Mouse (Mus musculus): ENCODE measurements at regions not wholly inside any gene's neighbourhood (a gene's known extent, or its start where the extent isn't known, plus 50 kb on each side); places are given as distances from the start of the nearest gene placed in this dataset.

GRCm38 (mm10) chr14:105740889-105741288 lies 155.7 kb downstream of the Spry2 start:
- ATAC-seq (ENCODE audit: extremely low read depth, insufficient number of reproducible peaks, low FRiP score, poor library complexity, severe bottlenecking) (no peak), DNase-seq (ENCODE audit: low spot score) (no peak)
- H3K4me3 ChIP-seq (ENCODE audit: low read depth, low read length): no peak overlapping the region
- TF ChIP-seq GATA2 (IDR thresholded peaks at IDR 0.05; ENCODE audit: borderline replicate concordance, low read depth, low read length) (no peak), TAL1 (conservative IDR thresholded peaks at IDR 0.05; ENCODE audit: low read depth, low read length) (no peak), GATA1 (IDR thresholded peaks at IDR 0.05; ENCODE audit: borderline replicate concordance, low read length) (no peak), POLR2AphosphoS5 (IDR thresholded peaks at IDR 0.05; ENCODE audit: insufficient replicate concordance, low read depth, low read length) (no peak), CTCF (IDR thresholded peaks at IDR 0.05; ENCODE audit: low read depth, low read length) (no peak)
- no peaks in the 10 kb centered on the region for H3K27me3 ChIP-seq (ENCODE audit: insufficient read depth, low read length)
- H3K9me3 ChIP-seq (replicated peaks): peaks cover 30% of the 10 kb centered on the region
- no peaks in the 10 kb centered on the region for H3K4me1 ChIP-seq (ENCODE audit: insufficient read depth, low read depth, low read length)
- no peaks in the 10 kb centered on the region for H3K36me3 ChIP-seq (replicated peaks)

- ATAC-seq (ENCODE audit: extremely low read depth, insufficient number of reproducible peaks, low FRiP score, poor library complexity, severe bottlenecking): no peak
- Histone ChIP-seq H3K27me3 (ENCODE audit: insufficient read depth, low read length) (no peaks in the 10 kb centered on the region), H3K9me3 (replicated peaks) (peaks cover 42% of the 10 kb centered on the region), H3K4me3 (ENCODE audit: low read depth, low read length) (no peak overlapping the region), H3K4me1 (ENCODE audit: insufficient read depth, low read depth, low read length) (no peaks in the 10 kb centered on the region), H3K36me3 (replicated peaks) (no peaks in the 10 kb centered on the region)
- DNase-seq (ENCODE audit: low spot score): no peak
- TF ChIP-seq GATA2 (IDR thresholded peaks at IDR 0.05; ENCODE audit: borderline replicate concordance, low read depth, low read length) (no peak), TAL1 (conservative IDR thresholded peaks at IDR 0.05; ENCODE audit: low read depth, low read length) (no peak), GATA1 (IDR thresholded peaks at IDR 0.05; ENCODE audit: borderline replicate concordance, low read length) (no peak), CTCF (IDR thresholded peaks at IDR 0.05; ENCODE audit: low read depth, low read length) (no peak), POLR2AphosphoS5 (IDR thresholded peaks at IDR 0.05; ENCODE audit: insufficient replicate concordance, low read depth, low read length) (no peak)
These were observed 158.1 kb downstream of the Spry2 start for GRCm38 (mm10) chr14:105738568-105738967.

- Histone ChIP-seq H3K4me3 (ENCODE audit: low read depth, low read length) (no peak overlapping the region), H3K27me3 (ENCODE audit: insufficient read depth, low read length) (no peaks in the 10 kb centered on the region), H3K36me3 (replicated peaks) (no peaks in the 10 kb centered on the region), H3K9me3 (replicated peaks) (peaks cover 41% of the 10 kb centered on the region), H3K4me1 (ENCODE audit: insufficient read depth, low read depth, low read length) (no peaks in the 10 kb centered on the region)
- DNase-seq (ENCODE audit: low spot score) (no peak), ATAC-seq (ENCODE audit: extremely low read depth, insufficient number of reproducible peaks, low FRiP score, poor library complexity, severe bottlenecking) (no peak)
- TF ChIP-seq CTCF (IDR thresholded peaks at IDR 0.05; ENCODE audit: low read depth, low read length) (no peak), GATA2 (IDR thresholded peaks at IDR 0.05; ENCODE audit: borderline replicate concordance, low read depth, low read length) (no peak), GATA1 (IDR thresholded peaks at IDR 0.05; ENCODE audit: borderline replicate concordance, low read length) (no peak), TAL1 (conservative IDR thresholded peaks at IDR 0.05; ENCODE audit: low read depth, low read length) (no peak), POLR2AphosphoS5 (IDR thresholded peaks at IDR 0.05; ENCODE audit: insufficient replicate concordance, low read depth, low read length) (no peak)
These were observed 160.3 kb downstream of the Spry2 start for GRCm38 (mm10) chr14:105736352-105736751.

GRCm38 (mm10) chr14:105734291-105734690 lies 162.3 kb downstream of the Spry2 start:
- Histone ChIP-seq H3K36me3 (replicated peaks) (no peaks in the 10 kb centered on the region), H3K4me1 (ENCODE audit: insufficient read depth, low read depth, low read length) (no peaks in the 10 kb centered on the region), H3K4me3 (ENCODE audit: low read depth, low read length) (no peak overlapping the region), H3K9me3 (replicated peaks) (peaks cover 38% of the 10 kb centered on the region), H3K27me3 (ENCODE audit: insufficient read depth, low read length) (no peaks in the 10 kb centered on the region)
- no peak for DNase-seq (ENCODE audit: low spot score)
- TF ChIP-seq TAL1 (conservative IDR thresholded peaks at IDR 0.05; ENCODE audit: low read depth, low read length) (no peak), GATA2 (IDR thresholded peaks at IDR 0.05; ENCODE audit: borderline replicate concordance, low read depth, low read length) (no peak)
- no peak for ATAC-seq (ENCODE audit: extremely low read depth, insufficient number of reproducible peaks, low FRiP score, poor library complexity, severe bottlenecking)

GRCm38 (mm10) chr14:105733013-105733728 lies 163.4 kb downstream of the Spry2 start:
- Histone ChIP-seq H3K27me3 (ENCODE audit: insufficient read depth, low read length) (no peaks in the 10 kb centered on the region), H3K4me3 (ENCODE audit: low read depth, low read length) (no peak overlapping the region), H3K4me1 (ENCODE audit: insufficient read depth, low read depth, low read length) (no peaks in the 10 kb centered on the region), H3K36me3 (replicated peaks) (no peaks in the 10 kb centered on the region), H3K9me3 (replicated peaks) (peaks cover 43% of the 10 kb centered on the region)
- TF ChIP-seq GATA1 (IDR thresholded peaks at IDR 0.05; ENCODE audit: borderline replicate concordance, low read length): no peak
- no peak for TF ChIP-seq TAL1 (conservative IDR thresholded peaks at IDR 0.05; ENCODE audit: low read depth, low read length)
- no peak for TF ChIP-seq POLR2AphosphoS5 (IDR thresholded peaks at IDR 0.05; ENCODE audit: insufficient replicate concordance, low read depth, low read length)
- TF ChIP-seq CTCF (IDR thresholded peaks at IDR 0.05; ENCODE audit: low read depth, low read length): no peak
- TF ChIP-seq GATA2 (IDR thresholded peaks at IDR 0.05; ENCODE audit: borderline replicate concordance, low read depth, low read length): no peak
- DNase-seq (ENCODE audit: low spot score): no peak
- ATAC-seq (ENCODE audit: extremely low read depth, insufficient number of reproducible peaks, low FRiP score, poor library complexity, severe bottlenecking): no peak

GRCm38 (mm10) chr14:105732221-105733012 lies 164.2 kb downstream of the Spry2 start:
- no peak overlapping the region for H3K4me3 ChIP-seq (ENCODE audit: low read depth, low read length)
- no peak for ATAC-seq (ENCODE audit: extremely low read depth, insufficient number of reproducible peaks, low FRiP score, poor library complexity, severe bottlenecking)
- no peak for TF ChIP-seq CTCF (IDR thresholded peaks at IDR 0.05; ENCODE audit: low read depth, low read length)
- TF ChIP-seq GATA2 (IDR thresholded peaks at IDR 0.05; ENCODE audit: borderline replicate concordance, low read depth, low read length): no peak
- no peak for TF ChIP-seq GATA1 (IDR thresholded peaks at IDR 0.05; ENCODE audit: borderline replicate concordance, low read length)
- no peak for TF ChIP-seq POLR2AphosphoS5 (IDR thresholded peaks at IDR 0.05; ENCODE audit: insufficient replicate concordance, low read depth, low read length)
- TF ChIP-seq TAL1 (conservative IDR thresholded peaks at IDR 0.05; ENCODE audit: low read depth, low read length): no peak
- no peaks in the 10 kb centered on the region for H3K36me3 ChIP-seq (replicated peaks)
- peaks cover 45% of the 10 kb centered on the region for H3K9me3 ChIP-seq (replicated peaks)
- no peaks in the 10 kb centered on the region for H3K4me1 ChIP-seq (ENCODE audit: insufficient read depth, low read depth, low read length)
- no peaks in the 10 kb centered on the region for H3K27me3 ChIP-seq (ENCODE audit: insufficient read depth, low read length)
- no peak for DNase-seq (ENCODE audit: low spot score)
